Mouse (Mus musculus): ENCODE results near the gene Mvb12a. TPM values are rescaled to one million over a fixed set of nuclear protein-coding genes. Genes with fewer than 3 reads are reported as not detected.

Mvb12a gene
- polyA plus RNA-seq (2021; fragmentation: Nextera tagmentation), result 51.4 and 59.6 TPM in 2 replicates
- long read RNA-seq, experiment 1, transcript Mvb12a-201 (9 exons, 1,062 nt), result major isoform, 42 of 83 reads
- long read RNA-seq, experiment 1, partial matches to known transcripts, result 5 of 83 reads
- long read RNA-seq, experiment 1, other reads (novel, unspliced or antisense), result 36 of 83 reads
- long read RNA-seq, experiment 2, transcript Mvb12a-201 (9 exons, 1,062 nt), result major isoform, 42 of 67 reads
- long read RNA-seq, experiment 2, partial matches to known transcripts, result 10 of 67 reads
- long read RNA-seq, experiment 2, other reads (novel, unspliced or antisense), result 15 of 67 reads

DNA sequence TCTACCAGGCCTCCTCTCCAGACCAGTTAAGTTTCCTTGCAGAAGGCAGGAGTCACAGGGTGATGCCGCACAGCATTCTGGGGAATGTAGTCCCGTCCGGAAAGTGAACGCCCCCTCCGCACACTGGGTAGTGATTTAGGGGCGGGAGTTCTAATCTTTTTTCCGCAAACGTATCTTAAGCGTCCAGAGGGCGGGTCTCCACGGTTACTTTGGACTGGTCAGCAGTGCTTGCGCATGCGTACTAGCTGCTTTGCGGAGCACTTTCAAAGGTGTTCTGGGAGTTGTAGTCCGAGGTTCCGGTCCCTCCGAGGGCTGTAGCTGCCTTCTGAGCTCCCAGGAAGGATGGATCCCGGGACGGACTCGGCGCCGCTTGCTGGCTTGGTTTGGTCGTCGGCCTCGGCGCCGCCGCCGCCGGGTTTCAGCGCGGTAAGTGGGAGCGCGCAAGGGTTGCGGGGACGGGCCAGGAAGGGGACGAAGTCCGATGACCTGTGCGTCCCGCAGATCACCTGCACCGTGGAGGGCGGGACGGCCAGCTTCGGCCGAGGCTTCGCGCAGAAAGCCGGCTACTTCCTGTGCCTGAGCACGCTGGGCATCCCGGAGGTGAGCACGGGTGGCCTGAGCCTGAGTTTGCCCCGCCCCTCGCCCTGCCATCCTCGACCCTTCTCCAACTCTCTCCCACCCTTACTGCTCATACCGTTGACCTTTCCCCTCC, at the start of gene Mvb12a:
Gene Mvb12a (plus strand): TSS at position 291 of the 712 bp plus-strand sequence.

DNA sequence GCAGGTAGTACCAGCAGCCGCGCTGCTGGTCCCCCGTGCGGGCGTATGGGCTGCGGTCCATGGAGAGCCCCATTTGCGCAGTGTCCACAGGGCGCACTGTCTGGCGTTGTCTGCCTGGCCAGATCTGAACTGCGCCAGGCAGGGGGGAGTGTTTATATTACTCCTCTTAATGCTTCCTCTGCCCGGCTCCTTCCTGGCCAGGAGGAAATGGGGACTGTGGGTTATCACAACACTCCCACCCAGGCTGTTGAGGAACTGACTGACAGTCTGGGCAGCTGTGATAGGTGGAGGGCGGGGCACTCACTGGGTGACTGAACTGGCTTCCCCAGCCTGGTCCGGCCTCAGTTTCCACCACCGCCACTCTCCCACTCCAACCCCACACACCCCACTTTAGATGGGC, 31.1 kb upstream of the Mvb12a start, which contains the start of gene Plvap:
Gene Plvap (minus strand): TSS at position 109 of the 400 bp plus-strand sequence.

DNA sequence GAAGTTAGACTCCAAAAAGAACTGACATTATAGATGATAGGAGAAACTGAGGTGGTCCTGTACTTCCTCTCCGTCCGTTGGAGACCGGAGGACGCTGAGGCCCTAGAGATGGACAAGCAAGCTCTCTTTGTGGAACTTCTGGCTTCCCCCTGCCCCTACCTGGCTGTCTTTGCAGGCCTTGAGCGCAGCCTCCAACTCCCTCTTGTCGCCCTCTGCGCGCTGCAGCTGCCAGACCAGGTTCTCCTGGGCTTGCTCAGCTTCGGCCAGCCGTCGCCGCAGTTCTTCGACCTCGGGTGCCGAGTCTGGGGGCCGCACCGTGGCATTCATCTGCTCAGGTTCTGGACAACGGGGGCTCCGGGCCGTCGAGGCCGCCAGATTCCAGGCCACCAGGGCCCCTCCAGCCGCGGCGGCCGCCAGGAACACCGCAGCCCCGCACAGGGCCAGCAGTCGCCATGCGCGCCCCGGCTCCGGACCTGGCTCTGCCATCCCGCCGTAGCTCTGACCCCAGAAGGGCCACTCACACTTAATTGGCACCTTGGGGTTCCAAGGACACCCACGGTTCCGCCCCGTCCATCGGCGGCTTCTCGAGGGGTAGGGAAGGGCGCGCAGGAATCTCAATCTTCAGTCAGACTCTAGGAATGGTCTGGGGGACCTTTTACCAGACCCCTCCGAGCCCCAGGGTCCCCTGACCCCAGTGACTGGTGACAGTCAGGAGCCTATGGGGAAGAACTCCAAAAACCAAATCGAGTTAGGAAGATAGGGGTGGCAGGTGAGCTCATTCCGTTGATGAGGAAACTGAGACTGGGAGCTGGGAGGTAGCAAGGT, 17.3 kb upstream of the Mvb12a start, which contains the start of gene Ccdc194:
Gene Ccdc194 (minus strand): TSS at position 486 of the 825 bp plus-strand sequence.

DNA sequence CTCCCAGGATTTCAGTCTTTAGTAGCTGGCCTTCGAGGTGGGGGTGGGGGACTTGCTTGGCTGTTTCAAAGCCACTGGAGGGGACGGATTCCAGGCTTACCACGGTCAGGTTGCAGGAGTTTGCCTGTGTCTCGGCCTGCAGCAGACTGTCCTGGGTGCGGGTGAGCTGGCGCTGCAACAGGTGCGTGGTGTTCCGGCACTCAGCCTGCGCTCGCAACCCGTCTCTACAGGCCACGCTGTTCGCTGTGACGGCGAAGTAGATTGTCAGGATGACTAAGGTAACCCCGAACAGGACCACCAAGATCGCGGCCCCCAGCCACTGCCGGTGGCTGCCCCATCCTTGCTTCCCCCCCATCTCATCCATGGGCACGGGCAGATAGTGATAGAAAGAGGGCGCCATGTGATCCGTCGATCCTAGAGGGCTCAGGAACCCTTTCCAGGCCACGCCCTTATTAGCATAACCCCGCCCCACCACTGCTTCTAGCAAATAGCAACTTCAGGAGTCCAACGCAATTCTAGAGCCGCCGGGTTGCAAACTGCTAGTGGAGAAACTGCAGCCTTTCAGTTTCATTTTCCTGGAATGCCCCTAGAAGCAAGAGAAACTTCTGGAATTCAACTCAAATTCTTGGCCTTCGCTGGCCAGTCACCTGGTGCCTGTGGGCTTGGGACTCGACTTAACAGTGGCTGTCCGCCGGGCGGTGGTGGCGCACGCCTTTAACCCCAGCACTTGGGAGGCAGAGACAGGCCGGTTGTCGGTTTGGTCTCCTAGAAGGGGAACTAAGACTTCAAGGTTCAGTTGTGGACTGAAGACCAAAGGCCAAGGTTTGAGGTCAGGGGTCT, 5.5 kb upstream of the Mvb12a start, which contains the start of gene Bst2:
Gene Bst2 (minus strand): TSS at position 429 of the 840 bp plus-strand sequence.

DNA sequence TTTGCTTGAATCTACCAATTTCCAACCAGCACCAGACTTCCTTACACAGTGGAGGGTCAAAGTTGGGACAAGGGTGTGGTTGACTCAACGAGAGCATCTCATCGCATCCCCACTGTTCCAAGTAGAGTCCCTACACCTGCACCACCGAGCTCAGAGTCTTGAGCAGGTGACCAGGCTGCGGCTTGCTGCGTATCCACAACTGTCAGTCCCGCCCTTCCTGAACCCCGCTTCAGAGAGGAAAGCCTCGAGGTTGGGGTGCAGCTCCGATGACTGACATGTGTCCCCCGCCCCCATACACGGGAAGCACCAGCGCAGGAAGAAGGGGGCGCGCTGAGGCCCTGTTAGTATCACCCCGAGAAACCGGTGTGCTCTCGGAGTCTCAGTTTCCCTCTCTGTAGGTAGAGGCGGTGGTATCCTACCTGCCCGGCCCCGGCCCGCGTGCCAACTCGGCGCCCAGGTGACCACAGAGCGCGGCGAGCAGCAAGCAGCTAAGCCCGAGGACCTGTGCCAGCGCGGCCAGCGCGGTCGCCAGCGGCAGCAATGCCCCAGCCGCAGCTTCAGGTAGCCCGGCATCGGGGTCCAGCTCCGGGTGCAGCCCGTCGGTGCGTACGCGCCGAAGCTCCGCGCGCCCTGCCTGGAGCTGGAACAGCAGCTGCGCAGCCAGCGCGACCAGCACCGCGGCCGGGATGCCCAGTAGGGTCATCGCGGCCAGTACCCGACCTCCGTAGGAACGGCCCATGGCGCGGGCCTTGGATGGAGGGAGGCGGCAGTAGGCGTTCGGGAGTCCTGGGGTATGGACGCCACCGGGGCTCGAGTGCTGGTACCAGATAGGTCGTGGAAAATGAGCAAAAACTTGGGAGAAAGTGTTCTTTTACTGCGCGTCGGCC, 15.6 kb downstream of the Mvb12a start, which contains the start of gene Tmem221:
Gene Tmem221 (minus strand): TSS at position 801 of the 887 bp plus-strand sequence.

DNA sequence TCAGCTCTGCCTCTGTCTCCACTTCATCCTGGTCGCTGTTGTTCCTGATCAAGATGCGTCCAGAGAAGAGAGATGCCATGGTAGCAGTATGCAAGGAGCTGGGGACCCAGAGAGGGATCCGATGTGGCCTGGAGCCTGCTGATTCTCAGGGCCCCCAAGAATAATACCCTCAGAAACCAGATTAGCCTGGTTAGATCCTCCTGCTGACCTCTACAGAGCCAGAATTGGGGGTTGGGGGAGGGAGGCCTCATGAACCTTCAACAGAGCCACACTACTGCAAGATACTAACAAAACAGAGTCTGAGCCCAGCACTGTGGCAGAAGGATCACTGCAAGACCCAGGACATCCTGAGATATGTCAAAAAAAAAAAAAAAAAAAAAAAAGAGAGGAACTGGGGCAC, 23.8 kb downstream of the Mvb12a start, which contains the start of gene Nxnl1:
Gene Nxnl1 (minus strand): TSS at position 101 of the 400 bp plus-strand sequence.

DNA sequence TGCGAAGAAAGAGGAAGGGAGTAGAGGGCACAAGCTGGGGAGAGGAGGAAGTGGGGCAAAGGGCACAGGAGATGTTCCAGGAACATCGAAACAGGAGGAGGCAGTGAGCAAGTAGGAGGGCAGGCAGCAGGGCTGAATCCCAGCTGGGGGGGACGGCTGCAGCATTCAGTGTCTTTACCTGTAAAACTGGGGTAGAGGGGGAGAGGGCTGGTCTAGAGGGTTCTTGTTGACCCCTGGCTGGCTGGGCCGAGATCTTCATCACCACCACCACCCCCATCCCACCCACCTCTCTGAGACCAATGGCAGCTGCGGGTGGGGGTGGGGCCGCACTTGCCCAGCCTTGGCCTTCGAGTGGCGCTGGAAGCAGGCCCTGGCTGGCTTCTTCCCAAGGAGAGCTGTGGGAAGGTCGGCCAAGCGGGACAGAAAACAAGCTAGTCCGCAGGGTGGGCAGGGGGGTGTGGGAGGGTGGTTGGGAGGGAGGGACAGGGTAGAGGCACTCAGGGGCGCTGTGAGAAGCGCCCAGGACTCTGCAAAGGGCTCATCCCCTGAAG, 25.7 kb downstream of the Mvb12a start, which contains the start of gene Slc27a1:
Gene Slc27a1 (plus strand): TSS at position 496 of the 551 bp plus-strand sequence.

DNA sequence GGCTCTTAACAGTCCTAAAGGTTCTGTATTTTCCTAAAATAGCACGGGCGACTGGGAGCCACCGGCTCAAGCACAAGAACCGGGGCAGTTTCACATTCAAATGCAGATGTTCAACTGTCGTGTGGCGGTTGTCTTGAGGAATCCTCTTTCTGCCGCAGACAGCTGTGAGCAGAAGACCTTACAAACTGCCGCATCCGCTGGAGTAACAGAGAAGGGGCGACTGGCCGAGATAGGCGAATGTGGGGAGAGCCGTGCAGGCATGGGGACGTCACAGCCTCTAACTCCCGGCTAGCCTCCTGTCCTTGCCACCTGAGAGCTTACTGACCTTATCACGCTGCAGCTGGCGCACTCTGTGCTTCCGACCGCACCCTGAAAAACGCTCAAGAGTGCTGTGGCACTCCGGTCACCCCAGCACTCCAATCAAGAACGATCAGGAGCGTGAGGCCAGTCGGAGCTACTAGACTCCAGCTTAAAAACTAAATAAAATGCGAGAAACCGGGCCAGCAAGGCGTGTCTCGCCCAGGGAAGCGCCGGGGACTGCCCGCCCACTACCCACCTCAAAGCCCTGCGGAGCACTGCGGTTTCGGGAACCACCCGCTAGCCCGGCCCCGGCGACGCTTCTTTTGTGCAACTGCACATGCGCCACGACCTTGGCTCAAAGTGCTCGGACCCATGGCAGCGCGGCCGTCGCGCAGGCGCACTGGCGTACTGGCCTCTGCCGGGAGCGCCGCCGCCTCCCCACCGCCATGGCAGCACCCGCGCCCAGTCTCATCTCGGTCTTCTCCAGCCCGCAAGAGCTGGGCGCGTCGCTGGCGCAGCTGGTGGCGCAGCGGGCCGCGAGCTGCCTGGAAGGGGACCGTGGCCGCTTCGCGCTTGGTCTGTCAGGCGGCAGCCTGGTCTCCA, 49.0 kb downstream of the Mvb12a start, which contains the start of gene Pgls:
Gene Pgls (plus strand): TSS at position 706 of the 903 bp plus-strand sequence.

DNA sequence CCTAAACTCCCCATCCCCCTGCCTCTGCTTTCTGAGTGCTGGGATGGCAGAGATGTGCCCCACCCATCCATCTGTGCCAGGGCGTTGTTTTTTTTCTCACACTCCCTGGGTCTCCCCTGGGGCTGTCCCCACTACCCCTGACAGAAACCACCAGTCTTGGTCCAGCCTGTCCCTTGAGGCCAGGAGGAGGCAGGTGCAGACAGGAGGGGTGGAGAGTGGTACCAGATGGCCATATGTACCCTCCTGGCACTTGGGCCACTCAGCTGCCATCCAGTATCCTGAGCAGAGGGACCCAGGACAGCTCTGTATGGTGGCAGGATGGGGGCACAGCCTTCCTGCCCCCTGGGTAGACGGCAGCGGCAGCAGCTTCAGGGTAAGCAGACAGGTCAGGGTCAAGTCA, 54.7 kb downstream of the Mvb12a start, which contains the start of gene Fam129c:
Gene Fam129c (plus strand): TSS at position 198 of the 400 bp plus-strand sequence.

Other genes with a start within 250 kb of the Mvb12a start
- gene Use1, start 176.1 kb upstream of the Mvb12a start, polyA plus RNA-seq (2021; fragmentation: Nextera tagmentation), result 169 and 227 TPM in 2 replicates
- 7.5 and 8.3 TPM in 2 replicates for gene Ocel1, start 171.6 kb upstream of the Mvb12a start, polyA plus RNA-seq (2021; fragmentation: Nextera tagmentation)
- 7.4 and 23.6 TPM in 2 replicates for gene Nr2f6, start 161.0 kb upstream of the Mvb12a start, polyA plus RNA-seq (2021; fragmentation: Nextera tagmentation)
- gene Ushbp1, start 147.1 kb upstream of the Mvb12a start, polyA plus RNA-seq (2021; fragmentation: Nextera tagmentation), result 1.5 and 2.1 TPM in 2 replicates
- 94.9 and 99.9 TPM in 2 replicates for gene Babam1, start 146.1 kb upstream of the Mvb12a start, polyA plus RNA-seq (2021; fragmentation: Nextera tagmentation)
- not detected in 2 replicates for gene Ankle1, start 136.9 kb upstream of the Mvb12a start, polyA plus RNA-seq (2021; fragmentation: Nextera tagmentation)
- 416 and 457 TPM in 2 replicates for gene Abhd8, start 79.3 kb upstream of the Mvb12a start, polyA plus RNA-seq (2021; fragmentation: Nextera tagmentation)
- 139 and 150 TPM in 2 replicates for gene Mrpl34, start 78.0 kb upstream of the Mvb12a start, polyA plus RNA-seq (2021; fragmentation: Nextera tagmentation)
- 125 and 142 TPM in 2 replicates for gene Dda1, start 73.7 kb upstream of the Mvb12a start, polyA plus RNA-seq (2021; fragmentation: Nextera tagmentation)
- 0.43 and 3.1 TPM in 2 replicates for gene Ano8, start 57.0 kb upstream of the Mvb12a start, polyA plus RNA-seq (2021; fragmentation: Nextera tagmentation)
- 9.0 and 11.7 TPM in 2 replicates for gene Gtpbp3, start 54.8 kb upstream of the Mvb12a start, polyA plus RNA-seq (2021; fragmentation: Nextera tagmentation)
- gene Plvap, start 31.2 kb upstream of the Mvb12a start, polyA plus RNA-seq (2021; fragmentation: Nextera tagmentation), result 6.2 and 10.7 TPM in 2 replicates
- gene Ccdc194, start 17.2 kb upstream of the Mvb12a start, polyA plus RNA-seq (2021; fragmentation: Nextera tagmentation), result not detected in 2 replicates
- gene Bst2, start 5.5 kb upstream of the Mvb12a start, polyA plus RNA-seq (2021; fragmentation: Nextera tagmentation), result 6.3 and 12.5 TPM in 2 replicates
- gene Tmem221, start 15.9 kb downstream of the Mvb12a start, polyA plus RNA-seq (2021; fragmentation: Nextera tagmentation), result 0.18 and 0.21 TPM in 2 replicates
- 0.13 and 0.15 TPM in 2 replicates for gene Nxnl1, start 23.7 kb downstream of the Mvb12a start, polyA plus RNA-seq (2021; fragmentation: Nextera tagmentation)
- gene Slc27a1, start 26.0 kb downstream of the Mvb12a start, polyA plus RNA-seq (2021; fragmentation: Nextera tagmentation), result 64.9 and 88.1 TPM in 2 replicates
- gene Pgls, start 49.3 kb downstream of the Mvb12a start, polyA plus RNA-seq (2021; fragmentation: Nextera tagmentation), result 102 and 107 TPM in 2 replicates
- gene Fam129c, start 54.7 kb downstream of the Mvb12a start, polyA plus RNA-seq (2021; fragmentation: Nextera tagmentation), result 1.7 TPM in 2 replicates
- gene Colgalt1, start 68.1 kb downstream of the Mvb12a start, polyA plus RNA-seq (2021; fragmentation: Nextera tagmentation), result 15.6 and 20.1 TPM in 2 replicates
- gene Unc13a, start 128.8 kb downstream of the Mvb12a start, polyA plus RNA-seq (2021; fragmentation: Nextera tagmentation), result 15.5 and 16.7 TPM in 2 replicates
- 1.5 and 1.7 TPM in 2 replicates for gene Jak3, start 133.4 kb downstream of the Mvb12a start, polyA plus RNA-seq (2021; fragmentation: Nextera tagmentation)
- 0.67 TPM in 1 of 2 replicates, not detected in the other for gene Insl3, start 146.3 kb downstream of the Mvb12a start, polyA plus RNA-seq (2021; fragmentation: Nextera tagmentation)
- 0.43 and 0.51 TPM in 2 replicates for gene B3gnt3, start 158.9 kb downstream of the Mvb12a start, polyA plus RNA-seq (2021; fragmentation: Nextera tagmentation)
- gene Fcho1, start 182.8 kb downstream of the Mvb12a start, polyA plus RNA-seq (2021; fragmentation: Nextera tagmentation), result 27.1 and 46.0 TPM in 2 replicates